Mouse (Mus musculus) MEL (cell line): ENCODE data around the gene Tedc1. TPM values are rescaled to one million over a fixed set of nuclear protein-coding genes. Genes with fewer than 3 reads are reported as not detected.

Experiments
- DNase-seq: peaks from one replicate; pipeline ENCODE4 v3.0.0; 2011; ENCODE audit warnings: low read depth, low spot score
- H3K27ac ChIP-seq: 2 replicates; pipeline ENCODE4 v1.5.1; 2012; ENCODE audit warnings: low read depth, mild to moderate bottlenecking, control low read depth, low read length, moderate library complexity; ENCODE audit not compliant: control insufficient read depth
- H3K27me3 ChIP-seq, 2 experiments: fragments of 150-350 bp in 1 of 2; sonication (generic) in 1 of 2; 2 replicates each; pipeline ENCODE4 v1.6.1; 2012; ENCODE audit warnings: low read length in 2 of 2, mild to moderate bottlenecking in 2 of 2, improper control_type of control experiment in 1 of 2, moderate library complexity in 1 of 2; ENCODE audit not compliant: insufficient read depth in 2 of 2, control insufficient read depth in 1 of 2
- H3K36me3 ChIP-seq, 2 experiments: 2 replicates each; pipeline ENCODE4 v1.6.1; 2012 to 2014; ENCODE audit warnings: low read length in 2 of 2, improper control_type of control experiment in 1 of 2, inconsistent platforms in 1 of 2, mild to moderate bottlenecking in 1 of 2; ENCODE audit not compliant: insufficient read depth in 2 of 2, control insufficient read depth in 1 of 2
- H3K4me1 ChIP-seq, 2 experiments: fragments of 150-350 bp in 1 of 2; sonication (generic) in 1 of 2; 2 replicates each; pipeline ENCODE4 v1.6.1; 2012; ENCODE audit warnings: low read length in 2 of 2, improper control_type of control experiment in 1 of 2, mild to moderate bottlenecking in 1 of 2; ENCODE audit not compliant: insufficient read depth in 2 of 2, control insufficient read depth in 1 of 2
- H3K4me3 ChIP-seq, 2 experiments: fragments of 150-350 bp in 1 of 2; sonication (generic) in 1 of 2; 2 replicates each; pipeline ENCODE4 v1.5.1; 2012; ENCODE audit warnings: low read depth in 2 of 2, low read length in 2 of 2, mild to moderate bottlenecking in 2 of 2, moderate library complexity in 2 of 2, control low read depth in 1 of 2, improper control_type of control experiment in 1 of 2; ENCODE audit not compliant: control insufficient read depth in 1 of 2, insufficient read depth in 1 of 2
- H3K79me2 ChIP-seq: 2 replicates; pipeline ENCODE4 v1.6.1; 2012; ENCODE audit warnings: mild to moderate bottlenecking, low read length, moderate library complexity; ENCODE audit not compliant: control insufficient read depth, poor library complexity, insufficient read depth
- H3K9ac ChIP-seq: 2 replicates; pipeline ENCODE4 v1.6.1; 2012; ENCODE audit warnings: low read depth, mild to moderate bottlenecking, control low read depth, low read length, moderate library complexity; ENCODE audit not compliant: control insufficient read depth, poor library complexity, severe bottlenecking
- H3K9me3 ChIP-seq: fragments of 150-350 bp; sonication (generic); replicated peaks from 2 replicates; pipeline ENCODE4 v1.6.1; 2012; ENCODE audit warnings: mild to moderate bottlenecking, low read length, improper control_type of control experiment, moderate library complexity; ENCODE audit not compliant: insufficient read depth
- CHD1 ChIP-seq: IDR thresholded peaks from 2 replicates; pipeline ENCODE4 v1.6.1; 2012; ENCODE audit warnings: low read depth, mild to moderate bottlenecking, inconsistent platforms, low read length, improper control_type of control experiment
- E2F4 ChIP-seq: IDR thresholded peaks from 2 replicates; pipeline ENCODE4 v1.6.1; 2011; ENCODE audit warnings: low read depth, low read length, improper control_type of control experiment, borderline replicate concordance
- ELF1 ChIP-seq: IDR thresholded peaks from 2 replicates; pipeline ENCODE4 v1.6.1; 2014; ENCODE audit warnings: low read depth, mild to moderate bottlenecking, inconsistent platforms, low read length, improper control_type of control experiment, moderate library complexity
- EP300 ChIP-seq, 2 experiments: IDR thresholded peaks; 2 replicates each; pipeline ENCODE4 v1.6.1; 2011; ENCODE audit warnings: improper control_type of control experiment in 2 of 2, low read length in 2 of 2, low read depth in 1 of 2, mild to moderate bottlenecking in 1 of 2
- ETS1 ChIP-seq: IDR thresholded peaks from 2 replicates; pipeline ENCODE4 v1.6.1; 2012; ENCODE audit warnings: low read depth, mild to moderate bottlenecking, inconsistent platforms, low read length, improper control_type of control experiment, moderate library complexity
- GABPA ChIP-seq: IDR thresholded peaks from 2 replicates; pipeline ENCODE4 v1.6.1; 2012; ENCODE audit warnings: low read depth, mild to moderate bottlenecking, inconsistent platforms, low read length, improper control_type of control experiment, moderate library complexity
- GATA1 ChIP-seq: IDR thresholded peaks from 2 replicates; pipeline ENCODE4 v1.6.1; 2011; ENCODE audit warnings: low read depth, low read length, improper control_type of control experiment
- JUND ChIP-seq: IDR thresholded peaks from 2 replicates; pipeline ENCODE4 v1.6.1; 2011; ENCODE audit warnings: low read depth, mild to moderate bottlenecking, improper control_type of control experiment, low read length
- KAT2A ChIP-seq: conservative IDR thresholded peaks from 2 replicates; pipeline ENCODE4 v1.6.1; 2012; ENCODE audit warnings: low read depth, low read length, improper control_type of control experiment, inconsistent platforms
- MYB ChIP-seq: IDR thresholded peaks from 2 replicates; pipeline ENCODE4 v1.6.1; 2011; ENCODE audit warnings: mild to moderate bottlenecking, low read depth, low read length, improper control_type of control experiment
- NRF1 ChIP-seq: IDR thresholded peaks from 2 replicates; pipeline ENCODE4 v1.6.1; 2014; ENCODE audit warnings: low read depth, mild to moderate bottlenecking, inconsistent platforms, low read length, improper control_type of control experiment, moderate library complexity; ENCODE audit not compliant: poor library complexity, insufficient read depth, severe bottlenecking
- POLR2A ChIP-seq, 2 experiments: IDR thresholded peaks; 2 replicates each; pipeline ENCODE4 v1.6.1; 2011 to 2012; ENCODE audit warnings: low read length in 2 of 2, mild to moderate bottlenecking in 2 of 2, control low read depth in 1 of 2, improper control_type of control experiment in 1 of 2, low read depth in 1 of 2, moderate library complexity in 1 of 2; ENCODE audit not compliant: control insufficient read depth in 1 of 2, insufficient read depth in 1 of 2, poor library complexity in 1 of 2
- POLR2AphosphoS5 ChIP-seq: IDR thresholded peaks from 2 replicates; pipeline ENCODE4 v1.6.1; 2012; ENCODE audit warnings: low read depth, borderline replicate concordance, mild to moderate bottlenecking, inconsistent platforms, low read length, moderate library complexity, mixed read lengths
- RCOR1 ChIP-seq: IDR thresholded peaks from 2 replicates; pipeline ENCODE4 v1.6.1; 2012; ENCODE audit warnings: low read depth, mild to moderate bottlenecking, inconsistent platforms, low read length, improper control_type of control experiment
- SIN3A ChIP-seq: IDR thresholded peaks from 2 replicates; pipeline ENCODE4 v1.6.1; 2012; ENCODE audit warnings: low read length, improper control_type of control experiment, inconsistent platforms
- TAL1 ChIP-seq: IDR thresholded peaks from 2 replicates; pipeline ENCODE4 v1.6.1; 2012; ENCODE audit warnings: mild to moderate bottlenecking, inconsistent platforms, low read length, moderate library complexity, mixed read lengths
- USF1 ChIP-seq: IDR thresholded peaks from 2 replicates; pipeline ENCODE4 v1.6.1; 2014; ENCODE audit warnings: low read depth, mild to moderate bottlenecking, inconsistent platforms, low read length, improper control_type of control experiment, moderate library complexity
- USF2 ChIP-seq, 2 experiments: IDR thresholded peaks; 2 replicates each; pipeline ENCODE4 v1.6.1; 2011 to 2012; ENCODE audit warnings: improper control_type of control experiment in 2 of 2, low read length in 2 of 2, borderline replicate concordance in 1 of 2, inconsistent platforms in 1 of 2, low read depth in 1 of 2, mild to moderate bottlenecking in 1 of 2; ENCODE audit not compliant: insufficient read depth in 1 of 2
- ZC3H11A ChIP-seq: IDR thresholded peaks from 2 replicates; pipeline ENCODE4 v1.6.1; 2012; ENCODE audit warnings: low read depth, mild to moderate bottlenecking, inconsistent platforms, low read length, improper control_type of control experiment
- ZMIZ1 ChIP-seq: IDR thresholded peaks from 2 replicates; pipeline ENCODE4 v1.6.1; 2012; ENCODE audit warnings: low read depth, mild to moderate bottlenecking, inconsistent platforms, low read length, improper control_type of control experiment, moderate library complexity
- ZNF384 ChIP-seq: IDR thresholded peaks from 2 replicates; pipeline ENCODE4 v1.6.1; 2012; ENCODE audit warnings: low read depth, mild to moderate bottlenecking, inconsistent platforms, low read length, improper control_type of control experiment
- polyA plus RNA-seq, 2 experiments: library from polyadenylated mRNA; stranded (reverse) in 1 of 2; unstranded in 1 of 2; fragments of >175 nt in 1 of 2; fragments of >200 nt in 1 of 2; gene quantifications; 2 replicates each; pipeline versions ENCODE4 v1.2.1 to v1.2.4; 2012; ENCODE audit warnings: low replicate concordance in 2 of 2, low read depth in 1 of 2; ENCODE audit not compliant: insufficient read length in 2 of 2, insufficient read depth in 1 of 2, missing spikeins in 1 of 2
- total RNA-seq: library from RNA; depleted of rRNA; stranded (reverse); fragments of 300-350 nt; gene quantifications from 2 replicates; pipeline ENCODE4 v1.2.3, GENCODE M21; 2012

The Tedc1 gene
- total and polyA plus RNA-seq, 3 experiments = 50.7 to 74.7 TPM; not detected in 1

DNA sequence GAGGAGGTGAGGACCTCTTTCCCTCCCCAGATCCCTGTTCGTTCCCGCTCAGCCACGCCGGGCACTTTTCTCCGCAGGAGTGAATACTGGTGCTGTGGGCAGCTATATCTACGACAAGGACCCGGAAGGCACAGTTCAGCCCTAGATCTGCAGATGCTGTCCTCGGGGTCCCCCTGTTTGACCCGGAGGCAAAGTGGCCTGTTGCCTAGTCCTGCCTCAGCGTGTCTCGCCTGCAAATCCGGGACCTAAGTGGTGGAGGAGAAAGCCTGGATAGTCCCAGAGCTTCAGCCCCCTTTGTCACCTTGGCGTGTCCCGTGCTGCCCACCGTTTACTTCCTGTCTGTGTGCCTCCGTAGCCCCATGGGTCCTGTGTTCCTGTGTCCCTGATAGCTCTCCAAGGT is 11.3 kb upstream of the Tedc1 start:
- no peak overlapping the region for H3K4me3 ChIP-seq
- no peaks in the 10 kb centered on the region for H3K9me3 ChIP-seq
- peaks cover 10 to 32% of the 10 kb centered on the region in 2 experiments; a peak in 3 of 4 replicates for H3K4me1 ChIP-seq
- no peak overlapping the region for H3K27ac ChIP-seq
- H3K36me3 ChIP-seq = peaks cover 0 to 12% of the 10 kb centered on the region in 2 experiments; a peak in 2 of 4 replicates
- no peak for DNase-seq
- H3K9ac ChIP-seq = no peak overlapping the region
- TF ChIP-seq ZC3H11A (no peak), ZMIZ1 (no peak), MYB (no peak), GATA1 (no peak), E2F4 (no peak), JUND (no peak), RCOR1 (no peak), ELF1 (no peak), ZNF384 (no peak), POLR2A (IDR thresholded peaks at IDR 0.05; ENCODE audit: control insufficient read depth in 1 of 2, insufficient read depth in 1 of 2, low read depth in 1 of 2, low read length in 2 of 2, poor library complexity in 1 of 2) (no peak), CHD1 (no peak), USF2 (IDR thresholded peaks at IDR 0.05; ENCODE audit: borderline replicate concordance in 1 of 2, insufficient read depth in 1 of 2, low read depth in 1 of 2, low read length in 2 of 2) (no peak), TAL1 (no peak), EP300 (IDR thresholded peaks at IDR 0.05; ENCODE audit: low read depth in 1 of 2, low read length in 2 of 2) (no peak), NRF1 (no peak), GABPA (no peak), USF1 (no peak), KAT2A (no peak), SIN3A (no peak), POLR2AphosphoS5 (no peak)
- H3K79me2 ChIP-seq = peaks cover 2% of the 10 kb centered on the region; the same call in 1 of the 2 replicates
- no peaks in the 10 kb centered on the region for H3K27me3 ChIP-seq

DNA sequence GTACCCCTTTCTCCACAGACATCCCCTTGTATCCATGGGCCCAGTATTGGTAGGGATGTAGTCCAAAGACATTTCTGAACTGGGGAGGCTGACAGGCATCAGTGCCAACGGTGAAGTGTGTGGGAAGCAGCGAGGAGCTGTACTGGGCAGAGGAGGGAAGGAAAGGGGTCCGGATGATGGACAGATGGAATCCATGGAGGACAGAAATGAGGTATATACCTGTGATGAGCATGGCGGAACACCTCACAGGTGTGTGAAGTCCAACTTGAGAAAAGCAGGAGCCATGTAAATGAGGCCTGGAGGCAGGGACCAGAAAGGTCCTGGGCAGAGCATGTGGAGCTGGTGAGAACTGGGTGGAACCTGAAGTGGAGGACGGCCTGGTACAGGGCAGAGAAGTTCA is 10.6 kb upstream of the Tedc1 start:
- no peaks in the 10 kb centered on the region for H3K27me3 ChIP-seq
- no peak overlapping the region for H3K27ac ChIP-seq
- H3K4me3 ChIP-seq = no peak overlapping the region
- no peaks in the 10 kb centered on the region for H3K9me3 ChIP-seq
- H3K4me1 ChIP-seq = peaks cover 10 to 32% of the 10 kb centered on the region in 2 experiments; a peak in 3 of 4 replicates
- TF ChIP-seq ZMIZ1 = no peak
- TF ChIP-seq ETS1 = no peak
- no peak for TF ChIP-seq NRF1
- H3K9ac ChIP-seq = no peak overlapping the region
- no peak for DNase-seq
- peaks cover 0 to 12% of the 10 kb centered on the region in 2 experiments; a peak in 2 of 4 replicates for H3K36me3 ChIP-seq
- H3K79me2 ChIP-seq = peaks cover 2% of the 10 kb centered on the region; the same call in 1 of the 2 replicates
